Mouse (Mus musculus): ENCODE measurements around the gene Helz.

The Helz gene

GRCm38 (mm10) chr11:107743100-107743499, 195.4 kb downstream of the Helz start:
- TF ChIP-seq GATA4 (IDR thresholded peaks at IDR 0.05; ENCODE audit: insufficient replicate concordance, low read length) = no peak

All from liver, adult (tissue).